7 mouse cellular contexts compared by ENCODE assay signal in genomic region chr16:33217553-33218085, GRCm38 (mm10). TPM values are rescaled to one million over a fixed set of nuclear protein-coding genes. Genes with fewer than 3 reads are reported as not detected.
A peak's percentile ranks its signal among the peaks of the same experiment; 100 is the strongest.
DNase-seq lines count a peak whose midpoint lies in the region; ATAC-seq and TF ChIP-seq lines count a peak whose summit lies in the region.
"Not testable (repeated sequence)": the region's sequence is repeated elsewhere in the genome, so short reads cannot be mapped to it uniquely, and the experiment has no call there.

No protein-coding gene starts in this region.

- H3K9me3 ChIP-seq in embryonic facial prominence, embryonic 14.5 days (ENCODE audit: control insufficient read depth, low read length); heart, embryonic 11.5 days (replicated peaks; ENCODE audit: control insufficient read depth, low read length); heart, embryonic 14.5 days (ENCODE audit: control insufficient read depth, low read length); heart, postnatal 0 days (replicated peaks; ENCODE audit: control insufficient read depth, low read length); intestine, embryonic 15.5 days; stomach, embryonic 16.5 days (replicated peaks; ENCODE audit: control insufficient read depth, low read length): not testable (repeated sequence)

- H3K9ac ChIP-seq in embryonic facial prominence, embryonic 14.5 days (ENCODE audit: low read depth, low read length); heart, embryonic 11.5 days (ENCODE audit: low read depth, low read length); heart, embryonic 14.5 days (ENCODE audit: low read length); heart, postnatal 0 days (replicated peaks; ENCODE audit: low read depth, low read length); intestine, embryonic 15.5 days; stomach, embryonic 16.5 days (ENCODE audit: low read length): not testable (repeated sequence)

- WGBS in embryonic facial prominence, embryonic 14.5 days = 72% methylated on average over 3 of the region's 3 CpGs
- 58% methylated on average over 3 of the region's 3 CpGs for WGBS in heart, embryonic 11.5 days (ENCODE audit: insufficient replicate concordance)
- WGBS in heart, embryonic 14.5 days = 38% methylated on average over 3 of the region's 3 CpGs
- WGBS in heart, postnatal 0 days = 31% methylated on average over 3 of the region's 3 CpGs
- 63% methylated on average over 3 of the region's 3 CpGs for WGBS in intestine, embryonic 15.5 days
- 65% methylated on average over 3 of the region's 3 CpGs for WGBS in stomach, embryonic 16.5 days

- not testable (repeated sequence) for TF ChIP-seq CTCF in heart, postnatal 0 days (IDR thresholded peaks at IDR 0.05; ENCODE audit: low read depth); layer of hippocampus, adult 2 months (conservative IDR thresholded peaks at IDR 0.05)

- H3K4me3 ChIP-seq in embryonic facial prominence, embryonic 14.5 days (ENCODE audit: low read depth, low read length); heart, embryonic 11.5 days (ENCODE audit: low read depth, low read length); heart, embryonic 14.5 days (ENCODE audit: control insufficient read depth in 1 of 2, insufficient read depth in 1 of 2, low read depth in 1 of 2, low read length in 2 of 2); heart, postnatal 0 days (ENCODE audit: low read depth, low read length); intestine, embryonic 15.5 days (replicated peaks); layer of hippocampus, adult 2 months; stomach, embryonic 16.5 days (replicated peaks; ENCODE audit: low read length): not testable (repeated sequence)

- not testable (repeated sequence) for H3K27me3 ChIP-seq in embryonic facial prominence, embryonic 14.5 days (replicated peaks; ENCODE audit: control insufficient read depth, insufficient read depth, low read length); heart, embryonic 11.5 days (ENCODE audit: control insufficient read depth, insufficient read depth, low read length); heart, embryonic 14.5 days (ENCODE audit: control insufficient read depth, insufficient read depth, low read length); heart, postnatal 0 days (ENCODE audit: control insufficient read depth, insufficient read depth, low read length); intestine, embryonic 15.5 days (replicated peaks); stomach, embryonic 16.5 days (ENCODE audit: control insufficient read depth, insufficient read depth, low read length)

- not testable (repeated sequence) for H3K27ac ChIP-seq in embryonic facial prominence, embryonic 14.5 days (replicated peaks; ENCODE audit: low read depth, low read length)
- peak overlapping the region; percentile 64 for H3K27ac ChIP-seq in heart, embryonic 11.5 days (ENCODE audit: low read depth, low read length)
- peak overlapping the region; percentile 66 for H3K27ac ChIP-seq in heart, embryonic 14.5 days (replicated peaks in 1 of 2; ENCODE audit: control insufficient read depth in 1 of 2, insufficient read depth in 1 of 2, low read depth in 2 of 2, low read length in 2 of 2)
- H3K27ac ChIP-seq in heart, postnatal 0 days (ENCODE audit: low read depth) = peak overlapping the region; percentile 76
- peak overlapping the region; percentile 36; the same call in 1 of the 2 replicates for H3K27ac ChIP-seq in intestine, embryonic 15.5 days
- H3K27ac ChIP-seq in layer of hippocampus, adult 2 months = peak overlapping the region; percentile 50; the same call in 1 of the 2 replicates
- peak overlapping the region; percentile 70; the same call in 1 of the 2 replicates for H3K27ac ChIP-seq in stomach, embryonic 16.5 days (ENCODE audit: low read length)

- peaks cover 42% of the 10 kb centered on the region for H3K36me3 ChIP-seq in embryonic facial prominence, embryonic 14.5 days (ENCODE audit: control insufficient read depth, insufficient read depth, low read length)
- not testable (repeated sequence) for H3K36me3 ChIP-seq in heart, embryonic 11.5 days (ENCODE audit: control insufficient read depth, insufficient read depth, low read length); intestine, embryonic 15.5 days; stomach, embryonic 16.5 days (ENCODE audit: control insufficient read depth, insufficient read depth, low read length)
- peaks cover 50% of the 10 kb centered on the region for H3K36me3 ChIP-seq in heart, embryonic 14.5 days (ENCODE audit: control insufficient read depth, insufficient read depth, low read length)
- peaks cover 43% of the 10 kb centered on the region for H3K36me3 ChIP-seq in heart, postnatal 0 days (replicated peaks; ENCODE audit: control insufficient read depth, insufficient read depth, low read length)

- H3K4me1 ChIP-seq in embryonic facial prominence, embryonic 14.5 days (ENCODE audit: control insufficient read depth, insufficient read depth, low read length); heart, embryonic 11.5 days (ENCODE audit: control insufficient read depth, insufficient read depth, low read length); heart, embryonic 14.5 days (ENCODE audit: control insufficient read depth in 2 of 2, insufficient read depth in 2 of 2, low read length in 2 of 2); heart, postnatal 0 days (ENCODE audit: control insufficient read depth, insufficient read depth); intestine, embryonic 15.5 days (replicated peaks); stomach, embryonic 16.5 days (ENCODE audit: control insufficient read depth, insufficient read depth, low read length): not testable (repeated sequence)

- not testable (repeated sequence) for TF ChIP-seq EP300 in heart, postnatal 0 days (IDR thresholded peaks at IDR 0.05; ENCODE audit: low read depth)

- ATAC-seq in embryonic facial prominence, embryonic 14.5 days (ENCODE audit: low read depth) = 0 out of 2 replicates have a peak, but pooled peaks have one; percentile 4
- not testable (repeated sequence) for ATAC-seq in heart, embryonic 11.5 days (replicated peaks; ENCODE audit: insufficient number of reproducible peaks, low FRiP score, low TSS enrichment)
- ATAC-seq in heart, embryonic 14.5 days (ENCODE audit: insufficient number of reproducible peaks, insufficient read depth, low FRiP score, low read depth) = peak; percentile 77; the same call in 1 of the 2 replicates
- ATAC-seq in heart, postnatal 0 days (ENCODE audit: insufficient read depth, low read depth) = peak; percentile 84
- ATAC-seq in intestine, embryonic 15.5 days = peak; percentile 47
- ATAC-seq in stomach, embryonic 16.5 days (ENCODE audit: insufficient read depth, low FRiP score) = peak; percentile 83

- not testable (repeated sequence) for DNase-seq in embryonic facial prominence, embryonic 14.5 days (ENCODE audit: low spot score); heart, postnatal 0 days (ENCODE audit: low spot score); layer of hippocampus, adult 2 months (ENCODE audit: low spot score in 2 of 2)

- H3K4me2 ChIP-seq in embryonic facial prominence, embryonic 14.5 days (ENCODE audit: low read depth, low read length); heart, embryonic 11.5 days; heart, embryonic 14.5 days (ENCODE audit: low read length); heart, postnatal 0 days (ENCODE audit: low read depth, low read length); intestine, embryonic 15.5 days (replicated peaks); stomach, embryonic 16.5 days (ENCODE audit: low read depth, low read length): not testable (repeated sequence)

RNA-seq across cellular contexts. Expression of gene Osbpl11, which starts 32.7 kb away (rescaled TPM):
- polyA plus RNA-seq in embryonic facial prominence, embryonic 14.5 days (2014; fragmentation: Nextera tagmentation; extraction: Ambion mirVana) = 18.7 and 19.1 TPM in 2 replicates
- 15.1 and 17.2 TPM in 2 replicates for polyA plus RNA-seq in heart, embryonic 11.5 days (2014; fragmentation: Nextera tagmentation; extraction: Ambion mirVana)
- polyA plus RNA-seq in heart, embryonic 14.5 days (2014; fragmentation: Nextera tagmentation; extraction: Ambion mirVana) = 16.7 and 17.5 TPM in 2 replicates
- 18.0 and 20.3 TPM in 2 replicates for total RNA-seq in heart, postnatal 0 days (2014; rRNA removed; ENCODE audit: low replicate concordance)
- 9.9 and 10.4 TPM in 2 replicates for polyA plus RNA-seq in heart, postnatal 0 days (2015; fragmentation: Nextera tagmentation; extraction: Ambion mirVana)
- polyA plus RNA-seq in intestine, embryonic 15.5 days (2015; fragmentation: Nextera tagmentation; extraction: Ambion mirVana) = 14.7 and 15.2 TPM in 2 replicates
- 10 to 100 TPM; 18.2 to 18.3 TPM for total RNA-seq in layer of hippocampus, adult 2 months (2021)
- 8.8 and 9.5 TPM in 2 replicates for polyA plus RNA-seq in stomach, embryonic 16.5 days (2015; fragmentation: Nextera tagmentation; extraction: Ambion mirVana)

RNA-seq across cellular contexts. Expression of gene Snx4, which starts 33.6 kb away (rescaled TPM):
- polyA plus RNA-seq in embryonic facial prominence, embryonic 14.5 days (2014; fragmentation: Nextera tagmentation; extraction: Ambion mirVana) = 94.6 and 108 TPM in 2 replicates
- 75.2 and 93.8 TPM in 2 replicates for polyA plus RNA-seq in heart, embryonic 11.5 days (2014; fragmentation: Nextera tagmentation; extraction: Ambion mirVana)
- polyA plus RNA-seq in heart, embryonic 14.5 days (2014; fragmentation: Nextera tagmentation; extraction: Ambion mirVana) = 82.3 TPM in 2 replicates
- 62.4 and 68.5 TPM in 2 replicates for total RNA-seq in heart, postnatal 0 days (2014; rRNA removed; ENCODE audit: low replicate concordance)
- 69.8 and 73.0 TPM in 2 replicates for polyA plus RNA-seq in heart, postnatal 0 days (2015; fragmentation: Nextera tagmentation; extraction: Ambion mirVana)
- polyA plus RNA-seq in intestine, embryonic 15.5 days (2015; fragmentation: Nextera tagmentation; extraction: Ambion mirVana) = 80.2 and 82.5 TPM in 2 replicates
- 10 to 100 TPM; 29.8 to 32.8 TPM for total RNA-seq in layer of hippocampus, adult 2 months (2021)
- 83.6 and 87.3 TPM in 2 replicates for polyA plus RNA-seq in stomach, embryonic 16.5 days (2015; fragmentation: Nextera tagmentation; extraction: Ambion mirVana)
